Mouse (Mus musculus): ENCODE measurements at regions not wholly inside any gene's neighbourhood (a gene's known extent, or its start where the extent isn't known, plus 50 kb on each side); places are given as distances from the start of the nearest gene placed in this dataset.
A peak's percentile ranks its signal among the peaks of the same experiment; 100 is the strongest.
"Not testable (repeated sequence)": the region's sequence is repeated elsewhere in the genome, so short reads cannot be mapped to it uniquely, and the experiment has no call there.

GRCm38 (mm10) chr4:8462414-8462813, 223.6 kb upstream of the Car8 start:
- not testable (repeated sequence) for DNase-seq (ENCODE audit: low read depth in 1 of 2, low spot score in 2 of 2); H3K27me3 ChIP-seq (ENCODE audit: control insufficient read depth, insufficient read depth, low read length); H3K27ac ChIP-seq (ENCODE audit: insufficient read depth, low read length); H3K4me1 ChIP-seq (ENCODE audit: control insufficient read depth, insufficient read depth, insufficient read length); H3K36me3 ChIP-seq (ENCODE audit: control insufficient read depth, insufficient read depth, low read length); H3K4me3 ChIP-seq (ENCODE audit: extremely low read depth, insufficient read depth, insufficient read length)
- 93% methylated on average over 6 of the region's 6 CpGs for WGBS

- no peak overlapping the region for H3K4me3 ChIP-seq (ENCODE audit: extremely low read depth, insufficient read depth, insufficient read length)
- no peaks in the 10 kb centered on the region for H3K27me3 ChIP-seq (ENCODE audit: control insufficient read depth, insufficient read depth, low read length)
- no peaks in the 10 kb centered on the region for H3K36me3 ChIP-seq (ENCODE audit: control insufficient read depth, insufficient read depth, low read length)
- DNase-seq (ENCODE audit: low read depth in 1 of 2, low spot score in 2 of 2): no peak
- no peak for TF ChIP-seq CTCF (IDR thresholded peaks at IDR 0.05; ENCODE audit: extremely low read depth, insufficient read depth, insufficient read length, insufficient replicate concordance)
- TF ChIP-seq POLR2A (IDR thresholded peaks at IDR 0.05; ENCODE audit: low read depth, low read length): no peak
- 85% methylated on average over 2 of the region's 2 CpGs for WGBS
- no peak overlapping the region for H3K27ac ChIP-seq (ENCODE audit: insufficient read depth, low read length)
- no peaks in the 10 kb centered on the region for H3K4me1 ChIP-seq (ENCODE audit: control insufficient read depth, insufficient read depth, insufficient read length)
These were observed 215.5 kb upstream of the Car8 start for GRCm38 (mm10) chr4:8454346-8454745.

- Histone ChIP-seq H3K4me1 (ENCODE audit: control insufficient read depth, insufficient read depth, insufficient read length) (no peaks in the 10 kb centered on the region), H3K36me3 (ENCODE audit: control insufficient read depth, insufficient read depth, low read length) (no peaks in the 10 kb centered on the region), H3K27ac (ENCODE audit: insufficient read depth, low read length) (no peak overlapping the region), H3K27me3 (ENCODE audit: control insufficient read depth, insufficient read depth, low read length) (no peaks in the 10 kb centered on the region), H3K4me3 (ENCODE audit: extremely low read depth, insufficient read depth, insufficient read length) (no peak overlapping the region)
- WGBS: 58% methylated on average over 2 of the region's 2 CpGs
- TF ChIP-seq CTCF (IDR thresholded peaks at IDR 0.05; ENCODE audit: extremely low read depth, insufficient read depth, insufficient read length, insufficient replicate concordance) (peak; percentile 58; the same call in 1 of the 2 replicates), POLR2A (IDR thresholded peaks at IDR 0.05; ENCODE audit: low read depth, low read length) (no peak)
- peak in 1 of 2 experiments; percentile 8 for DNase-seq (ENCODE audit: low read depth in 1 of 2, low spot score in 2 of 2)
These were observed 193.6 kb upstream of the Car8 start for GRCm38 (mm10) chr4:8432393-8432792.

- TF ChIP-seq CTCF (IDR thresholded peaks at IDR 0.05; ENCODE audit: extremely low read depth, insufficient read depth, insufficient read length, insufficient replicate concordance) (no peak), POLR2A (IDR thresholded peaks at IDR 0.05; ENCODE audit: low read depth, low read length) (no peak)
- H3K4me3 ChIP-seq (ENCODE audit: extremely low read depth, insufficient read depth, insufficient read length): no peak overlapping the region
- 21% methylated on average over 1 of the region's 1 CpGs for WGBS
- H3K36me3 ChIP-seq (ENCODE audit: control insufficient read depth, insufficient read depth, low read length): no peaks in the 10 kb centered on the region
- DNase-seq (ENCODE audit: low read depth in 1 of 2, low spot score in 2 of 2): no peak
- no peaks in the 10 kb centered on the region for H3K27me3 ChIP-seq (ENCODE audit: control insufficient read depth, insufficient read depth, low read length)
- no peaks in the 10 kb centered on the region for H3K4me1 ChIP-seq (ENCODE audit: control insufficient read depth, insufficient read depth, insufficient read length)
- H3K27ac ChIP-seq (ENCODE audit: insufficient read depth, low read length): no peak overlapping the region
These were observed 192.1 kb upstream of the Car8 start for GRCm38 (mm10) chr4:8431032-8431332.

- Histone ChIP-seq H3K4me3 (ENCODE audit: extremely low read depth, insufficient read depth, insufficient read length) (no peak overlapping the region), H3K27ac (ENCODE audit: insufficient read depth, low read length) (no peak overlapping the region), H3K4me1 (ENCODE audit: control insufficient read depth, insufficient read depth, insufficient read length) (no peaks in the 10 kb centered on the region), H3K36me3 (ENCODE audit: control insufficient read depth, insufficient read depth, low read length) (no peaks in the 10 kb centered on the region), H3K27me3 (ENCODE audit: control insufficient read depth, insufficient read depth, low read length) (no peaks in the 10 kb centered on the region)
- no peak for DNase-seq (ENCODE audit: low read depth in 1 of 2, low spot score in 2 of 2)
- 83% methylated on average over 4 of the region's 4 CpGs for WGBS
- TF ChIP-seq POLR2A (IDR thresholded peaks at IDR 0.05; ENCODE audit: low read depth, low read length) (no peak), CTCF (IDR thresholded peaks at IDR 0.05; ENCODE audit: extremely low read depth, insufficient read depth, insufficient read length, insufficient replicate concordance) (no peak)
These were observed 191.6 kb upstream of the Car8 start for GRCm38 (mm10) chr4:8430269-8431031.

GRCm38 (mm10) chr4:8429771-8430170, 190.9 kb upstream of the Car8 start:
- H3K4me1 ChIP-seq (ENCODE audit: control insufficient read depth, insufficient read depth, insufficient read length): no peaks in the 10 kb centered on the region
- no peaks in the 10 kb centered on the region for H3K36me3 ChIP-seq (ENCODE audit: control insufficient read depth, insufficient read depth, low read length)
- H3K27me3 ChIP-seq (ENCODE audit: control insufficient read depth, insufficient read depth, low read length): no peaks in the 10 kb centered on the region
- no peak for DNase-seq (ENCODE audit: low read depth in 1 of 2, low spot score in 2 of 2)
- no peak overlapping the region for H3K4me3 ChIP-seq (ENCODE audit: extremely low read depth, insufficient read depth, insufficient read length)
- no peak overlapping the region for H3K27ac ChIP-seq (ENCODE audit: insufficient read depth, low read length)
- TF ChIP-seq CTCF (IDR thresholded peaks at IDR 0.05; ENCODE audit: extremely low read depth, insufficient read depth, insufficient read length, insufficient replicate concordance): no peak
- TF ChIP-seq POLR2A (IDR thresholded peaks at IDR 0.05; ENCODE audit: low read depth, low read length): no peak
- 87% methylated on average over 5 of the region's 5 CpGs for WGBS

- Histone ChIP-seq H3K36me3 (ENCODE audit: control insufficient read depth, insufficient read depth, low read length) (no peaks in the 10 kb centered on the region), H3K4me3 (ENCODE audit: extremely low read depth, insufficient read depth, insufficient read length) (no peak overlapping the region), H3K27ac (ENCODE audit: insufficient read depth, low read length) (no peak overlapping the region), H3K27me3 (ENCODE audit: control insufficient read depth, insufficient read depth, low read length) (no peaks in the 10 kb centered on the region), H3K4me1 (ENCODE audit: control insufficient read depth, insufficient read depth, insufficient read length) (no peaks in the 10 kb centered on the region)
- TF ChIP-seq POLR2A (IDR thresholded peaks at IDR 0.05; ENCODE audit: low read depth, low read length): no peak
- TF ChIP-seq CTCF (IDR thresholded peaks at IDR 0.05; ENCODE audit: extremely low read depth, insufficient read depth, insufficient read length, insufficient replicate concordance): no peak
- DNase-seq (ENCODE audit: low read depth in 1 of 2, low spot score in 2 of 2): no peak
- 58% methylated on average over 11 of the region's 11 CpGs for WGBS
These were observed 190.0 kb upstream of the Car8 start for GRCm38 (mm10) chr4:8428629-8429523.
